Mouse (Mus musculus) small intestine, adult 2 months (tissue): ENCODE data around the gene Rab6b. TPM values are rescaled to one million over a fixed set of nuclear protein-coding genes. Genes with fewer than 3 reads are reported as not detected.
A peak's percentile ranks its signal among the peaks of the same experiment; 100 is the strongest.

Source experiments
- H3K27ac ChIP-seq: fragments of 200-500 bp; 2 replicates; pipeline ENCODE4 v1.5.1; 2012; ENCODE audit warnings: low read depth, low read length, control low read depth, inconsistent platforms; ENCODE audit not compliant: insufficient read depth
- H3K27me3 ChIP-seq: fragments of 200-500 bp; 2 replicates; pipeline ENCODE4 v1.6.1; 2012; ENCODE audit warnings: mild to moderate bottlenecking, moderate library complexity, low read length, inconsistent platforms; ENCODE audit not compliant: control insufficient read depth, insufficient read depth
- H3K36me3 ChIP-seq: fragments of 200-500 bp; 2 replicates; pipeline ENCODE4 v1.6.1; 2012; ENCODE audit warnings: mild to moderate bottlenecking, low read length, control low read depth, inconsistent platforms; ENCODE audit not compliant: control insufficient read depth, insufficient read depth
- H3K4me1 ChIP-seq: fragments of 200-500 bp; 2 replicates; pipeline ENCODE4 v1.6.1; 2012; ENCODE audit warnings: low read length, inconsistent platforms, mixed read lengths; ENCODE audit not compliant: control insufficient read depth, insufficient read depth, insufficient read length
- H3K4me3 ChIP-seq: fragments of 200-500 bp; 2 replicates; pipeline ENCODE4 v1.5.1; 2012; ENCODE audit warnings: low read depth, mild to moderate bottlenecking, control low read depth, inconsistent platforms, low read length, moderate library complexity
- CTCF ChIP-seq: fragments of 200-500 bp; IDR thresholded peaks from 2 replicates; pipeline ENCODE4 v1.5.1; 2012; ENCODE audit warnings: low read depth, mild to moderate bottlenecking, control low read depth, inconsistent platforms, low read length, moderate library complexity, mixed read lengths; ENCODE audit not compliant: insufficient replicate concordance, insufficient read length; ENCODE audit errors: extremely low read depth
- POLR2A ChIP-seq: fragments of 200-500 bp; IDR thresholded peaks from 2 replicates; pipeline ENCODE4 v1.6.1; 2012; ENCODE audit warnings: low read depth, mild to moderate bottlenecking, control low read depth, inconsistent platforms, low read length, moderate library complexity
- WGBS: fragments of 180-500 bp; shearing (Covaris S2); methylation state at CpG from one replicate; pipeline ENCODE4 v1.1.7; 2018; 5-methylcytosine and 5-hydroxymethylcytosine counted together
- polyA plus RNA-seq: library from polyadenylated mRNA; depleted of rRNA; stranded (reverse); fragments of >200 nt; gene quantifications from 2 replicates; pipeline ENCODE4 v1.2.3, GENCODE M21; 2012

Rab6b gene
- polyA plus RNA-seq, 1 experiment, result 11.6 TPM

DNA sequence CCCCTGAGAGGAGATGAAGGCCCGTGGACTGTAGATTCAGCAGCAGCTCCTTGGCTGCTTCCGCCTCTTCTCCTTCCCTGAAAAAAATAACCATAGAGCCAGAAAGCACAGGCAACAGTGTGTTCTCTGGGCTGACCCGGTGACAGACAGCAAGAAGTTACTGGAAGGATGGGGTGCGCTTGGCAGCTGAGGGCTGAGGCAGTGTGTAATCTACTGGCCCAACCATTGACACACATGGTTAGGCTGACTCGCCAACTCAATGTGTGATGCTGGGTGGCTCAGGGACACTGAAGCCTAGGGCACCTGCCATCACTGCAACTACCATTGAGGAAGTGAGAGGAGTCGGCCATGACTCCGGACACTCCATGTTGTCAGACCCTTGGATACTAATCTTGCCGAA, 70.3 kb downstream of the Rab6b start:
- WGBS, result 86% methylated on average over 8 of the region's 8 CpGs
- H3K4me3 ChIP-seq, result no peak overlapping the region

GRCm38 (mm10) chr9:103184855-103185254, 73.3 kb downstream of the Rab6b start:
- Histone ChIP-seq H3K4me1 (no peaks in the 10 kb centered on the region; the same call in 1 of the 2 replicates), H3K27me3 (no peaks in the 10 kb centered on the region), H3K36me3 (peaks cover 11% of the 10 kb centered on the region), H3K4me3 (no peak overlapping the region), H3K27ac (no peak overlapping the region)
- TF ChIP-seq CTCF, result no peak
- no peak for TF ChIP-seq POLR2A
- 66% methylated on average over 4 of the region's 4 CpGs for WGBS

More for the DNA sequence above, 70.3 kb downstream of the Rab6b start:
- no peak overlapping the region for H3K27ac ChIP-seq
- H3K36me3 ChIP-seq, result no peaks in the 10 kb centered on the region
- TF ChIP-seq POLR2A (no peak), CTCF (no peak)
- no peaks in the 10 kb centered on the region; the same call in 1 of the 2 replicates for H3K4me1 ChIP-seq
- no peaks in the 10 kb centered on the region for H3K27me3 ChIP-seq

GRCm38 (mm10) chr9:103185946-103186345, 74.4 kb downstream of the Rab6b start:
- TF ChIP-seq POLR2A, result no peak
- no peak for TF ChIP-seq CTCF
- no peak overlapping the region for H3K4me3 ChIP-seq
- no peak overlapping the region for H3K27ac ChIP-seq
- H3K36me3 ChIP-seq, result peaks cover 18% of the 10 kb centered on the region
- WGBS, result 88% methylated on average over 8 of the region's 8 CpGs
- no peaks in the 10 kb centered on the region for H3K27me3 ChIP-seq
- no peaks in the 10 kb centered on the region; the same call in 1 of the 2 replicates for H3K4me1 ChIP-seq

GRCm38 (mm10) chr9:103186747-103187146, 75.2 kb downstream of the Rab6b start:
- H3K27ac ChIP-seq, result no peak overlapping the region
- H3K36me3 ChIP-seq, result peaks cover 25% of the 10 kb centered on the region
- H3K4me3 ChIP-seq, result no peak overlapping the region
- no peaks in the 10 kb centered on the region for H3K4me1 ChIP-seq
- H3K27me3 ChIP-seq, result no peaks in the 10 kb centered on the region
- 42% methylated on average over 9 of the region's 9 CpGs for WGBS
- TF ChIP-seq POLR2A (no peak), CTCF (no peak)

DNA sequence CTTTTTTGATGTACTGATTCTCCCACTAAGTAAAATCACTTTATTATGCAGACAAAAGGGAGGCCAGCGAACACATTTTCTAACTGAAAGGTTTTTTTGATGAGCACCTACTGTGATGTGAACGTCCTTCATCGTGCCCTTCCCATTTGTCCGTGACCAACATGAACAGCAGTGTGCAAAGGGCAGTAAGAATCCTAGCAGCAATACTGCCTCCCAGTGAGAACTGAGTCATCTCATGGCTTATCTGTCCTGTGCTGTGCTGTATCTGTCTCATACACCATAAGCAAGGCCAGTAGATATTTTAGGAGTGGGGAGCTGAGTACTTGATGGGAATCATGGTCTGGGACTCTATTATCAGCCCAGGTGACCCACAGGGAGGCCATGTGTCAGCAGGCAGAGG, 76.8 kb downstream of the Rab6b start:
- H3K27ac ChIP-seq, result no peak overlapping the region
- no peaks in the 10 kb centered on the region for H3K27me3 ChIP-seq
- H3K4me3 ChIP-seq, result no peak overlapping the region
- WGBS, result 93% methylated on average over 4 of the region's 4 CpGs
- no peaks in the 10 kb centered on the region for H3K4me1 ChIP-seq
- peaks cover 38% of the 10 kb centered on the region for H3K36me3 ChIP-seq
- TF ChIP-seq CTCF (no peak), POLR2A (no peak)

DNA sequence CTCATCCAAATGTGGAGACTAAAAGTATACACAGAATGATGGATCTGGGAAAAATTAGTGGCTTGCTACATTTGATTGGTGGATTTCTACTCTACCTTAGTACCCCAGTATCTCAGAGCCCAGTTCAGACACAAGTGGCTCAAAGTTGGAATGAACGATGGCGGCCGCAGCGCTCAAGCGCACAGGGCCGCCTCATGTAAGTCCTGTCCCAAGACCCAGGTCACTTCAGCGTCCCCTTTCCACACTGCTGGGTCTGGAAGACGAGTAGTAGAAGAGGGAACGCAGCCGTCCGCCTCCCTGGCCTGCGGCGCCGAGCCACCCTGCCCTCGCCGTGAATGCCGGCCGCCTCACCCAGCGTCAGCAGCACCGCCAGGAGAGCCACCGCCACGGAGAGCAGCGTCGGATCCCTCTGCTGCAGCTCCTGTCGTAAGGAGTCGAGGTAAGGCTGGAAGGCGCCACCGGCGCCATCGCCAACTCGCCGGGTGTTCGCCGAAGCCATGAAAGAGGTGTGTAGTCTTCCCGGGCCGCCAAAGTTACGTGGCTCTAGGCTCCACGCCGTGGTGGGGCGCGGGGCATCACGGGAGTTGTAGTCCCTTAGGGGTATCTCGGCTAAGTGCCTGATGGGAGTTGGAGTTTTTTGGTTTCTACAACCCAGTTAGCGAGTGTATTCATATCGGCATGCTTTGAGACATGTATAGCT, 90.1 kb downstream of the Rab6b start, which contains the start of gene Srprb:
TSS of gene Srprb (minus strand) at position 577 of the 700 bp plus-strand sequence.
- Histone ChIP-seq H3K27ac (peak within 1 kb of the TSS; percentile 39; the same call in 1 of the 2 replicates), H3K36me3 (peaks cover 16% of the 10 kb centered on the region), H3K4me1 (no peaks in the 10 kb centered on the region), H3K4me3 (peak within 1 kb of the TSS; percentile 90), H3K27me3 (no peaks in the 10 kb centered on the region)
- WGBS, result under 1% methylated on average over 45 of the region's 45 CpGs
- no peak for TF ChIP-seq CTCF
- TF ChIP-seq POLR2A, result peak; percentile 47; the same call in 1 of the 2 replicates

DNA sequence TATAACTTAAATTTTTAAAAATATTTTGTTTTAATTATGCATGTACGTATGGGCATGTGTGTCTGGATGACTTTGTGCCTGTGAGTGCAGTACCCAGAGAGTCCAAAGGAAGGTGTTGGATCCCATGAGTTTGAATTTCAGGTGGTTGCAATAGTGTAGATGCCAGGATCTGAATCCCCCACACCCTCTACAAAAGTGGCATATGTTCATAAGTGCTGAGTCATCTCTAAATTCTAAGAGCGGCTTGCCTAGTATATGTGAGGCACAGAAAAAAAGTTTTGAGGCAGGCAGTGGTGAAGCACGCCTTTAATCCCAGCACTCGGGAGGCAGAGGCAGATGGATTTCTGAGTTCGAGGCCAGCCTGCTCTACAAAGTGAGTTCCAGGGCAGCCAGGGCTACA, 94.2 kb downstream of the Rab6b start:
- no peaks in the 10 kb centered on the region for H3K27me3 ChIP-seq
- no peaks in the 10 kb centered on the region for H3K4me1 ChIP-seq
- H3K27ac ChIP-seq, result no peak overlapping the region
- WGBS, result 93% methylated on average over 5 of the region's 5 CpGs
- TF ChIP-seq CTCF (no peak), POLR2A (no peak)
- no peak overlapping the region for H3K4me3 ChIP-seq
- no peaks in the 10 kb centered on the region for H3K36me3 ChIP-seq
